Mouse (Mus musculus) cerebellum, postnatal 25 days (tissue): ENCODE measurements around the gene Agl.

Experiments used
- DNase-seq, 2 experiments: peaks; one replicate each; pipeline ENCODE4 v3.0.0; 2021; ENCODE audit warnings: mixed read lengths in 2 of 2

Gene Agl

DNA sequence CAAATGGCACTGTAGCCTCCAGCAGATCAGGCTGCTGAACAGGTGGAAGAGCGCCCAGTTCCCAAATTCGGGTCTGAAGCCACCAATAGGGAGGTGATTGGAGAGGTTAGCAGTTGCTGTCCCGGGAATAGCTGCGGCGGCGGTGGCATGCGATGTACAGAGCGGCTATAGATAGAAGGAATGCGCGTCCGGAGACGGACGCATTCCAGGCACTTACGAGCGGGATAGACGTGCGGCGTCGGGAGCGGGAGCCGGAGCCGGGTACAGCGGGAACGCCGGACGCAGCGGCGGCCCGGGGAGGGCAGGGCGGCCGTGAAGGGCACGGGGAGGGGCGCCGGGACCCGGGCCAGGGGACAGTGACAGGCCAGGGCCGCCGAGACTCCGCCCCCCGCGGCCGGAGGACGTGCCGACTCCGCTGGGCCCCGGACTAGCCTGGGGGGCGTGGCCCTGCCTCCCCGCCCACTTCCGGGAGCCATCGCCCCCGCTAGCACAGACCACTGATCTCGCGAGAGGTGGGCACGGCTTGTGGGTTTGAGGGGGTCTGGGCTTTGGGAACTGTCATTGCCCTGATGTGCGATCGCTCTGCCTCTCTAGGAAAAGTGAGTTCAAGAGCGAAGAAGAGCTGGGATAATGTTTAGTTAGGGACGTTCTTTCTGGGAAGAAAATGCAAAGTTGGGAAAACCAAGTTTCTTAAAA lies at the start of gene Agl:
TSS of gene Agl (minus strand) at position 356 of the 696 bp plus-strand sequence.
- DNase-seq, result peak; percentile 90 to 95

DNA sequence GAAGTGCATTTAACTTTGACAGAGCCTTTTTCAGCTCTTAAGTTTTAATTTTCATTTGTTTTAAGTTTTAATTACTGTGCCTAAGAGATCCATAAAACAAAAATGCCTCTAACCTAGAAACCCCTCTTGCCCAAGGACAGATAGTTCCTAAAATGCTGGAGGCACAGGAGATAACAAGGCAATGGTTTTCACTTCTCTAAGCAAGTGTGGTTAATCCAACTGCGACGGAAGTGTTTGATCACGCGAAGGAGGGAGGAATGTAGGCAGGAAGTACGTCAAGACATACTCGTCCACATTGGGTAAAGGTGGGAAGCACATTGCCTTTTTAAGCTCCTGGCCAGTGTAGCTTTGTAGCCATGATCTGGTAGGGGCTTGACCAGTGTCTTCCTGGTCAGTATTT lies 49.6 kb upstream of the Agl start:
- no peak for DNase-seq

DNA sequence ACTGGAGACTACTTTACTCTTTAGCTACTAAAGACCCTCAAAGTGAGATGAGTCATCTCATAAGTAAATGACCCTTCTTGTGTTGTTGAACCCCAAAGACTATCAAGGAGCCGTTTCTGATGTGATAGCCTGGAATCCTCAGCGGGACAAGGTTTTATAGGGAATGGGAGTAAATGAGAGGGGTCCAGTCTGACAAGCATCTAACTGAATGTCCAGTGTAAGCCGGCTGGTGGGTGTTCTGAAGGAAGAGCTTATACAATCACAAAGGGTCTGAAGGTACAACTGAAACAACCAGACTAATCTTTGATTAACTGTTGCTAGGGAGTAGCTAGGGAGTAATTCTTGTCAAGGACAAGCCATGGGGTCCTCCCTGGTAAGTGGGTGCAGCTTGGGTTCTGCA lies 44.5 kb upstream of the Agl start:
- no peak for DNase-seq

DNA sequence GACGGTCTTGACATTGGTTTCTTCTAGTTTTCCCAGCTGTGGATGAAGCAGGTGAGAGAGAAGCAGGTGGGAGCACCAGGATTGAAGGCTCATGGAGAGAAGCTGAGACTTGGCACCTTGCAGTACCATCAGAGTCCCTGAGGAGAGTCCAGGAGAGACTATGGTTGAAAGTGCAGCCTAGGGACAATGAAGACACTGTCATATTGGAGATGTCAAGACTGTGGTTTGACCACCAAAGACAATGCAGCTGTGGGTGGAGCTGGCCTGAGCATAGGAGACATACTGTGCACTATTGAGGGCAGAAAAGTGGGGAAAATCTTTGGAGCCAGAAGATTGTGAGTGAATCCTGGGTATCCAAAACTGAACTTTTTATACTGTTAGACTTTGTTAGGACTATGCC lies 42.4 kb upstream of the Agl start:
- DNase-seq, result no peak

DNA sequence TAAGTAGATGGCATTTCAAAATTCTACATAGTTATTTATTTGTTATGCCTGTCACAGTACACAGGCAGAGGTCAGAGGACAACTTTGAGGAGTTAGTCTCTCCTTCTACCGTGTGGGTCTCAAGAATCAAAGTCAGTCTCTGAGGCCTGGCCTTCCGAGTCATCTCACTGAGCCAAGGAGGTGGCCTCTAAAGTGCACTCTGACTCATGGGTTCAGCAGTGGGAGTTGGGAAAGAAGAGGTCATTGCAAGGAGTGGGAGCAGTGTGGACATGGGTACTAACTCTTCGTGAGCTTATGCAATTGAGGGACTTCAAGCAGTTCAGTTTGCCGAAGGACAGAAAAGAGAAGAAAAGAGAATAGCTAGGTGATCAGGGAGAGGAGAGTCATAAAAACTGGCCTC lies 41.0 kb upstream of the Agl start:
- no peak for DNase-seq

DNA sequence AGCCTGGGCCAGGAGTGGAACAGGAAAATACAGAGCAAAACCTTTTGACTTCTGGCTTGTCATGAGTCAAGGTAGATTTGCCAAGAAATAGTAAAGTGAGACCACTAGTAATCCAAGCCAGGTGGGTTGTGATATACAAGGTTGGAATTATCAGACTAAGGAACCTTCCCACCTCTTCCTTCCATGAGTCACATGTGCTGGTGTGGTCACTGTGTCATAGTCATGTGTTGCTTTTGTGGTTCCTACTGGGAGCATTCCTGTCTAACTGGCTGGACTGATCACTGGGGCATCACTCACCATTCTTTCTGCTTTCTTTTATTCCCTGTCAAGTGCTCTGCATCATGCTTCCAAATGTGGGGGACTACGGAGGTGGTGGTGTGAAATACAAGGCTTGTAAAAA lies 40.1 kb upstream of the Agl start:
- DNase-seq, result no peak

DNA sequence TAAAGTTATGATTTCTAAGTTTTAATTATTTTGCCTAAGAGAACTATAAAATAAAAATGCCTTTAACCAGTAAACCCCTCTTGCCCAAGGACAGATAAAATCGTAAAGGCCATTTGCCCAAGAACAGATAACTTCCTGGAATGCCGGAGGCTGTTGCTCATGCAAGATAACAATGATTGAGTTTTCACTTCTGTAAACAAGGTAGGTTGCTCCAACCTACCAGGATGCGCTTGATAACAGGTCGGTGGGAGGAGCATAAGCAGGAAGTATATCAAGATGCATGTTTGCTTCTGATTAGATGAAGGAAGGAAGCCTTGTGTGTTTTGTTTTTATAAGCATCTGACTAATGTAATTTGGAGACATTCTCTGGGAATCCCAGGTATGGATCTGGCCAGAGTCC lies 38.1 kb upstream of the Agl start:
- DNase-seq, result no peak

DNA sequence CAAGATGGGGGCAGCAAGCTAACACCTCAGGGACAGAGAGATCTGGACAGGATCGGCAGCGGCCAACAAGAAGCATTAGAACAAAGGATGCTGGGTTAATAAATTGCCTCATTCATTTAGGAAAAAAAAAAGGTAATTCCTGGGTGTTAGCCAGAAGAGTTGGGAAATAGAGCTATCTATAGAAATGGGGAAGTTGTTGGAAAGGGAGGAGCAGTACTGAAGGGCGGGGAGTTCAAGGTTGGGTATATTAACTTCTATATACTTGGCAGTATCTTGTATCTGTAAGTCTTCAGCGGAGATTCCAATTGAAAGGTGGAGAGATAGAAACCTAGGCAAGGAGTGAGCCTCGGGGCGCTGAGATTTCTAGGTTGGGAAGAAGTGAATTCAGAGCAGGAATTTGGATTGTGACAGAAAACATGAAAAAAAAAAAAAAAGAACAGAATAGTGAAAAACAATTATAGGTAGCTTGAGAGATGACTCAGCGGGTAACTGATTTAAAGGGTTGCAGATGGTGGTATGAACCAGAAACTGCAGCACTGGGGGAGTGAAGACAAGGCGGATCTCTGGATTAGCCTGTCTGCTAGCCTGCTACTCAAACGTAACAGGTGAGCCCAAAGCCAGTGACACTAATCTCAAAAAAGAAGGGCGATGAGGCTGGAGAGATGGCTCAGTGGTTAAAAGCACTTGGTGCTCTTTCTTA lies 37.1 kb upstream of the Agl start:
- DNase-seq, result no peak

DNA sequence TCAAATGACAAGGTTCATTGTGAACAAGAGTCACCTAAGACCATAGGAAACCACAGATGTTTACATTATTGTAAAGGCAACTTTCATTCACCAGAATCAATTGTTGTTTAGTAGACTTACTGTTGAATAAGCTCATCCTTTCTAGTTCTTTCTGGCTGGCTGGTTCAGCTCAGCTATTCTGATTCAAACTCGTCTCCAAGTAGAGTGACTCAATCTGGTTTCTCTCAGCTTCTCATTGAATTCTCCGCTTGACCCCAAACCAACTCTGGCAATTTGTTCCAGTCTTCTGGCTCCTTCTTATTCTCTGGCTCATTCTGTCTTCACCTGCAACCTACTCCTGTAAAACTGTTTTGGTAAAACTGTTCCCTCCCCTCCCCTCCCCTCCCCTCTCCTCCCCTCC lies 33.3 kb upstream of the Agl start:
- no peak for DNase-seq

DNA sequence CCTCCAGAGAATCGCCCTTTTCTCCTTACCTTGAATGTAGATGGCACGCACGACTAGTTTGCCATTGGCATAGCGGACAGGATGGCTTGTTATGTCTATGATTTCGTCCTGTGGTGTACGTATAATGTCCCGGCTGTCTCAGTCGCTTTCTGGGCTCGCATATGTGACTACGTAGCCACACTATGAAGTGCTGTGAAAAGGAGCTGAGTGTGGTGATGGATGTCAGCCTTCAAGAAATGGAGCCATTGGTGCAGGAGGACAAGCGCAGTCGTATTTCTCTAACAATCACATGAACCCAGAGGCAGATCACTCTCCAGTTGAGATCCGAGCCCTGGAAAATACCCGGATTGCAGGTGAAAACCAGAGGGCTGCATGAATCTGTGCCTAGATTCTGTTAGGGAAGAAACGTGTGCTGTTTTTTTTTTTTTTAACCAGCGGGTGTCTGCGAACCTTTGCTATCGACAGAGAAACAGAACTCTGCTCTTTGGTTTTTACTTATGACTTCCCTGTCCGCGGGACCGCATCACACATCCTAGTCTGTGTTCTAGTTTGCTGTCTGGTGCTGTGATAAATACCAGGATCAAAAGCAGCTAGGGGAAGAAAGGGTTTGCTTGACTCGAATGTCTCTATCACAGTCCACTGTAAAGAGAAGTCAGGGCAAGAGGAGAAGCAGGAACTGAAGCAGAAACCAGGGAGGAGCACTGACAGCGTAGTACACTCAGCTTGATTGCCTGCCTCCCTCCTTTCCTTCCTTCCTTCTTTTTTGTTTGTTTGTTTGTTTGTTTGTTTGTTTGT lies 28.9 kb upstream of the Agl start:
- DNase-seq, result no peak

DNA sequence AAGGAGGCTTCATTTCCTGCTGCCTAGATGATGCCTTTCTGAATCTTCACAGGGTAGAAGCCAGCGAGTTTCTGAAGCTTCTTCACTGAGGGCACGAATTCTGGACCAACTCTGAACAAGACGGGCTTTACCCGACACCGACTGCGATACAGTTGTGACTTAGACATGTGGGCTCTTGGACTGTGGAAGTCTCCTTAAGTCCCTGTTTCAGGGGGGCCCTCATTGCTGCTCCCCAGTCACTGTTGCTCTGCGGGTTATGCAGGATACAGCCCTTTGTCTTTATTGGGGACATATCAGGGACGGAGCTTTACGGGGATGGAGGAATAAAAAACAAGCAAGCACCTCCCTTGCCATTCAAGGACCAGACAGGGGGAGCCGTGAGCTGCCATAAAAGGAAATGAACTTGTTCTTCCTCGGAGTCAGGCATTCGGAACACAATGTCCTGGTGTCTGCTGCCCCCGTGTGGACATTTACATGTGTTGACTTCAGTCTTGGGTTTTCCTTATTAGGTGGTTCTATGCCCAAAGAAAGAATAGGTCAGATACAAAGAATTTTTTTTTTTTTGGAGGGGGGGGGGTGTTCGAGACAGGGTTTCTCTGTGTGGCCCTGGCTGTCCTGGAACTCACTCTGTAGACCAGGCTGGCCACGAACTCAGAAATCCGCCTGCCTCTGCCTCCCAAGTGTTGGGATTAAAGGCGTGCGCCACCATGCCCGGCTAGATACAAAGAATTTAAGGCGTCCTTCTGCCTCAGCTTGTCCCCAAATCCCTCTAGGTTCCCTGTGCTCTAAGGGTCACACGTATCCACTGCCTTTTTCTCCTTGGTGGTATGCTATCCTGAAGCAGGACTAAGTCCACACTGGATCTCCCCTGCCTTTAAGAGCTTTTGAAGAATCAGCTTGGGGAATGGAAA lies 28.1 kb upstream of the Agl start:
- peak; percentile 83 to 90 for DNase-seq

DNA sequence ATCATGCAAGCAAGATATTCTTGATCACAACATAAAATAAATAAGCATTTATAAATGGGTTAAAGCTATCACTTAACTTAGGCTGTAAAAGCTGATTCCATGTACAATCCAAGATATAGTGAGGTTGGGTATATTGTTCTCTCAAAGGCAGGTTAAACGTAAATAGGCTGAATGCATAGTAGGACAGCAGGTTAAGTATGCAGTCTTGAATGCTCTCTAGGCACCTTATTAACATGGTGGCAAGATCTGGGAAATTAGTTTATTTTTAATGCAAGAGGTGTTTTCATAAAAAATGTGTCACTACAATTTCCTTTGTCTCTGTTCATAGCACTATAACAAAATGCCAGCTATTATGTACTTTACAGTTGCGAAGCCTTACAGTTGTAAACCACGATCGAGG lies 27.4 kb upstream of the Agl start:
- no peak for DNase-seq

DNA sequence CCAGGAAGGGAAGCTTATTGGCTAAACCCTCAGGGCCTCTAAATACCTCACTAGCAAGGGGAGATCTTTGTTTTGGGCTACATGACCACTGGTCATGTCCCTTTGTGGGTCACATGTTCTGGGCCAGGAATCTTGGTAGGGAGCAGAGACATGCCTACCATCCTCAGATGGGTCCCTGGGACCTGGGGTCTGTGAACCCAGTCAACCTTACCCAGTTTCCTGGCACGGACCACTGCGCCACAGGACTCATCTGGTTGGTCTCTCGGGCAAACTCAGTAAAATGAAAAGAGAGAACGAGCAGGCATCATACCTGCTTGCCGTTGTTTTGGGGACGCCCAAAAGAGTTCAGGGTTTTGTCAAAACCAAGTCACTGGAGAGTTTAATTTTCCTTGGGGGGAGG lies 26.3 kb upstream of the Agl start:
- no peak for DNase-seq

DNA sequence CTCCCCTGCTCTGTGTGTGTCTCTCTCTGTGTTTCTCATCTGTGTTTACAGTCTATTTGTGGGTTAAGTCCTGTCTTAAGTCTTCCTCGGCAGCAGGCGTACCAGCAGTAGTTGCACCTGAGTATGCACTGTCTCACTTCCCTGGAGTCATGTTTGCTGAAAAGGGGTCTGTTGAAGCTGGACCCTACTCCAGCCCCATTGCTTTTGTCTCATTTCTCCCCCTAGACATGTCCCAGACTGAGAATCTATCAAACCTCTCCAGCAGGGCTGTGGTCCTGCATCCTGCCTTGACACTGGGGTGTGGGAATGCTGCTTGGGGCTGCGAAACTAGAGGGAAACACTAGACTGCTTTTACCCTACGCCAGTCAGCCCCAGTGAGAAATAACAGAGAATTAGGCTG lies 25.5 kb upstream of the Agl start:
- DNase-seq, result no peak

DNA sequence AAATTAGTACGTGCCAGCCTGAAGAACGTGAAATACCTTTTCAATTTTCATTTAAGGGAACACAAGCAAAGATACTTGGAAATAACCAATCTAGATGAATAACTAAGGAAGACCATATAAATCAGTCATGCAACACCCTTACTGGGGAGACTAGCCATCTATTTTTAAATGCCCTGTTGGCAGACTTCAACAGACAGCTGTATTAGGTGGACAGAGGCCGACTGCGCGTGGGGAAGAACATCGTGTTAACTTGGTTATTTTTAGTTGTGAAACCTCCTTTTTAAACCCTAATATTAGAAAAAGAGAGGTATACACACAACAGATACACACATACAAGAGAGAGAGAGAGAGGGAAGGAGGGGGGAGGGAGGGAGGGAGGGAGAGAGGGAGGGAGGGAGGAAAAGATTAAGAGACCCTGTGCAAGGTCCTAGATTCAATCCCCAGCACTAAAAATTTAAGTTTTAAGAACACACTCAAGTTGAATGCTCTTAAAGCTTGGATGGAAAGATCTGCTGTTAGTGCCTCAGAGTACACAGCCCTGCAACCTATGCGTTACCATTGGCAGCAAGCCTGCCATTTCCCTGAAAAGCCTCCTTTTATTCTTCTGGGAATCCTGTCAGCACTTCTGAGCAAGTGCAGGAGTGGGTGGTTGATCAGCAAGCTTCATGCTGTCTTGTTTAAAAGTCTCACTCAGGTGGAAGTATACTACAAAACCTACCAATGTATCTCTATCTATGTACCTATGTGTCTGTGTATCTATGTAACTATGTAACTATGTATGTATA lies 24.8 kb upstream of the Agl start:
- no peak for DNase-seq

DNA sequence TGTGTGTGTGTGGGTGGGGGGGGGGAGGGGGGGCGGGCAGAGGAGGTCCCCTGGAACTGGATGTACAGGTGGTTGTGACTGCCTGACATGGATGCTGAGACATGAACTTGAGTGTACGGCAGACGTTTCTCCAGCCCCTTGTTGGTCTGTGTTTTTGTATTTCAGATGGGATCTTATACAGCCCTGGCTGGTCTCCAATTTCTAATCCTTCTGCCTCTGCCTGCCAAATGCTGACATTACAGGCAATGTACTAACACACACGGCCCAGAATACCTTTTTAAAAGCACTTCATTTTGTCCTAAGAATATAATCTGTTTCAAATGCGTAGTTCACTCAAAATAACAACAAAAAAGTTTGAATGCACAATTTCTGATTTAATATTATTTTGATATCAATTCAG lies 23.4 kb upstream of the Agl start:
- DNase-seq, result no peak

DNA sequence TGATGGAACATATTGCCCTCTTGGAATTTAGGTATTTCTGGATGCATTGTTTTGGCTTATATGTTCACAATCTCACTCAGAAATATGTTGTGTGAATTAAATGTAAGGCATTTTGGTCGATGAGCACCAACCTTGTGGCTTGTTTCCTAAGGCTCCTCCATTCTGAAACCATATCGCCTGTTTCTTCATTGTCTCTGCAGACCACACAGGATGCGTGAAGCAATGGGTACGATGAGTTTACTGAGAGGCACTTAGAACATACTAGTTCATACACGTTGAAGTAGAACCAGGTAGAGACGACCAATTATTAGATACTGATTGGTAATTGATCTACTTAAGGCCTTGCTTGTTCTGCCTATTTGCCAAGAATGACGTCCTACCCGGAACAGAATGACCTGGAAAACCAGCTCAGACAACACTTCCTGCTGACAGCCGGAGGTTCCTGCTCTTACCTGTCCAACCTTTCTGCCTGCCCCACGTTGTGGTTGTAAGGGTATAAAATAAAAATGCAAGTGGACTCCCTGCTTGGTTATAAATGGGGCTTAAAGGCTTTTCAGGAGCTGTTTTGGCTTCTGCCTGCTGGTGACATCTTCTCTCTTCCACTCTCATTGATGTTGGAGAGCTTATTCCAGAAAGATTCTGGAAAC lies 21.4 kb upstream of the Agl start:
- DNase-seq, result no peak

DNA sequence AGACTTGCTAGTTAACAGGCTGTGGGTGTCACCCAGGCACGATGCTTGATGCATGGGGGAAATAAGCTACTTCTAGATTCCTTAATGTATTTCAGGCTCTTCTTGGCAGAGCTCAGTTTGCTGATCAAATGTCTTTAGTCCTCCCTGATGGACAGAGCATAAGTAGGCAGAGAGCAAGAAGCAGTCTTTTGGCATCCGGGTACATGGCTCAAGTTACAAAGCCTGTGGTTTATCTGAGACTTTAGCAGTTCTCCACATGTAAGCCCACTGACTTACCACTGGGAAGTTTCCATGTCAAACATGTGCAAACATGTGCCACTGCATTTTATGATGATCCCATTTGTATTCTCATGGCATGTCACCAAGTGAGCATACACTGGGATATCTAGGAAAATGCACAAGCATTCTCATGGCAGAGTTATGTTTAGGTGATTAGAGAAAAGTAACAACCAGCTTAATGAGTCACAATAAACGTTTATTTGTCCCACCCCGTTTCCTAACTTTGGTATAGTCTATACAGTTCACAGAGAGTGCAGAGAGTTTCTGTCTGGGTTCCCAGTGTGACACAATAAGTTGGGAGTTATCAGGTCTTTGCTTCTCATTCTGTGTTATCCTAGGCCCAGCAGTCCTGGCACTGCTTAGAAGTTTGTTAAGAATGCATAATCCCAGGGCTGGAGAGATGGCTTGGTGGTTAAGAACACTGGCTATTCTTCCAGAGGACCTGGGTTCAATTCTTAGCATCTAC lies 18.7 kb upstream of the Agl start:
- DNase-seq, result no peak

DNA sequence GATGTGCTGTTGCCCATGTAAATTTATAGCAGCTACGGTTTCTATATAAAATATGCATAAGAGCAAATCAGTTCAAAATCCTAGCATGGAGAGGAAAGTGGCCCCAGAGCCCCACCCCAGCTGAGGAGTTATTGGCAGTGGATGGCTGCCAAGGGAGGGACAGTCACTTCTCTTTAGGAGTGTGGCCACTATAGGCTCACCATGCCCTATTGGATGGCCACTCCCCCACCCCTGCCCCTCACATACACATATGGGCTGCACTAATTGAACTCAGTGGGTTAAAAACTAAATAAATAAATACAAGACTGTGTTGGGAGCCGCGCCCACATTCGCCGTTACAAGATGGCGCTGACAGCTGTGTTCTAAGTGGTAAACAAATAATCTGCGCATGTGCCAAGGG lies 9.3 kb upstream of the Agl start:
- no peak for DNase-seq

DNA sequence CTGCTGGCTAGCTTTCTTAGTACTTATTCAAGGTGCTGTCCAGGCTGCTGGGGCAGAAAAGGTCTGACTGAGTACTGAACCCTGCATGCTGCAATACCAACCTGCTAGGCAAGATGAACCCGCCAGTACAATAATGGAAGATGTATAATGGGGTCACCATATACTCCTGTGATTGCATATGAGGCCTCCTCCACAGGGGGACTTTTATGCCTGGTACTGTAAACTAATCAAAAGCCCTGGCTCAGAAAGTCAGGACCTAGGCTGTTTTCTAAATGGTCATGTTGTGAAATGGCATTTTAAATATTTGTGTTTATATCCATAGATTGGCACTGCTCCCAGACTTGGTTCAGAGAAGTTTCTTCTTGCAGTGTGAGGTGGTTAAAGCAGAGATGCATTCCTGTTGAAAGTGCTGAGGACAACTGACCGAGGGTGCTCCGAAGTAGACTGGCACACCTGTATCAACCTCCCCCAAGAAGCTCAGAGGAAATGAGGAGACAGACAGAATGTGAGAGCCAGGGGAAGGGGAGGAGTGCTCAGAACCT lies 8.8 kb upstream of the Agl start:
- DNase-seq, result no peak

DNA sequence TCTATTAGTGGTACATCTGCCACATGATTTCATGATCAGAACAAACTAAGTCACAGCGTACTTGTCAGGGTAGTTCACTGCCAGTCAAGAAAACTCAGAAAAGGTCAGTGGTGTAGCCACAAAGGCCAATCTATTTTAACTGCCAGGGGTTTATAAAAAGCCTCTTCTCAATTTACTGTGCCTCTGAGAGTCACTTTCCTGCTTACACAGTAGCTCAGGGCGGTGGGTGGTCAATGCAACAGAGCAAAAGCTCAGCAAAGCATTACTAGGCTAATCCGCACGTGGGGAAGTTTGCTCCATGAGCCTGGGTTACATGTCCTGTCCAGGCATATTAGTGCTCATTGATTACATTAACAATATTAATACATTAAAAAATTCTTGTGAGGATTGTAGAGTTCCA lies 8.0 kb upstream of the Agl start:
- no peak for DNase-seq
